Mouse (Mus musculus) embryonic facial prominence, embryonic 12.5 days (tissue): ENCODE results near the gene Spin2g. TPM values are rescaled to one million over a fixed set of nuclear protein-coding genes. Genes with fewer than 3 reads are reported as not detected.
"Not testable (repeated sequence)": the region's sequence is repeated elsewhere in the genome, so short reads cannot be mapped to it uniquely, and the experiment has no call there.

Experiments
- ATAC-seq: fragments of 200-750 bp; cut with Nextera tagmentation; 2 replicates; pipeline ENCODE4 v1.8.0; 2017; ENCODE audit not compliant: insufficient number of reproducible peaks, insufficient read depth, low FRiP score, low TSS enrichment
- H3K27ac ChIP-seq: fragments of 300-500 bp; sonication (generic); 2 replicates; pipeline ENCODE4 v1.5.1; 2016; ENCODE audit warnings: mild to moderate bottlenecking
- H3K27me3 ChIP-seq: fragments of 300-500 bp; sonication (generic); 2 replicates; pipeline ENCODE4 v1.6.1; 2016; ENCODE audit warnings: mild to moderate bottlenecking, moderate library complexity
- H3K36me3 ChIP-seq: fragments of 300-500 bp; sonication (generic); 2 replicates; pipeline ENCODE4 v1.6.1; 2016; ENCODE audit warnings: mild to moderate bottlenecking
- H3K4me1 ChIP-seq: fragments of 300-500 bp; sonication (generic); 2 replicates; pipeline ENCODE4 v1.6.1; 2016
- H3K4me2 ChIP-seq: fragments of 300-500 bp; sonication (generic); replicated peaks from 2 replicates; pipeline ENCODE4 v1.6.1; 2016; ENCODE audit warnings: mild to moderate bottlenecking, moderate library complexity
- H3K4me3 ChIP-seq: fragments of 300-500 bp; sonication (generic); 2 replicates; pipeline ENCODE4 v1.5.1; 2016; ENCODE audit warnings: mild to moderate bottlenecking
- H3K9ac ChIP-seq: fragments of 300-500 bp; sonication (generic); 2 replicates; pipeline ENCODE4 v1.6.1; 2016; ENCODE audit warnings: mild to moderate bottlenecking, moderate library complexity
- H3K9me3 ChIP-seq: fragments of 300-500 bp; sonication (generic); 2 replicates; pipeline ENCODE4 v1.6.1; 2016; ENCODE audit warnings: mild to moderate bottlenecking, moderate library complexity
- WGBS: fragments of 180-500 bp; shearing (Covaris S2); methylation state at CpG from one replicate; pipeline ENCODE4 v1.1.7; 2016; 5-methylcytosine and 5-hydroxymethylcytosine counted together
- polyA plus RNA-seq: library from polyadenylated mRNA; unstranded; fragments of >200 nt; fragmentation: Nextera tagmentation; extraction: Ambion mirVana; gene quantifications from 2 replicates; pipeline ENCODE4 v1.2.1, GENCODE M21; 2016

Spin2g gene
- polyA plus RNA-seq, result not detected in 2 replicates

DNA sequence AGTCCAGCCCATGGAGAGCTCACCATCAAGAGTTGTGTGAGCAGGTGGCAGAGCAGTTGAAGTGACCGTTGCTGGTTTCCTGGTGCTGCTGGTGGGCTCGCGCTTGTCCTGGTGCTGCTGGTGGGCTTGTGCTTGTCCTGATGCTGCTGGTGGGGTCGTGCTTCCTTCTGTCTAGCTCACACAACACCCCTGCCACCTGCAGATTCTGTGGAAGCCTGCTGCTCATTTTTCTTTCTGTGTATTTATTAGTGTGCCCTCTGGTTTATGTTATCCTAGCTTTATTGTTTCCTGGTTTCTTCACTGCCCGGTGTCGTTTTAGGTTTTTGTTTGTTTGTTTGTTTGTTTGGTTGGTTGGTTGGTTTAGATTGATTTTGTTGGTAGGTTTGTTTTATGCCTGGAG is at the start of gene Spin2g:
Gene Spin2g (minus strand): TSS at position 101 of the 400 bp plus-strand sequence.
- WGBS, result 80% methylated on average over 6 of the region's 6 CpGs
- not testable (repeated sequence) for H3K9me3 ChIP-seq, H3K36me3 ChIP-seq, H3K4me1 ChIP-seq, H3K4me3 ChIP-seq, H3K27ac ChIP-seq, H3K9ac ChIP-seq, H3K27me3 ChIP-seq, ATAC-seq, H3K4me2 ChIP-seq

Other genes with a start within 250 kb of the Spin2g start
- gene Btbd35f9, start 77.2 kb downstream of the Spin2g start, polyA plus RNA-seq, result not detected in 2 replicates
- gene Btbd35f8, start 211.8 kb upstream of the Spin2g start, polyA plus RNA-seq, result not detected in 2 replicates